Mouse (Mus musculus) midbrain, embryonic 11.5 days (tissue): ENCODE results near the gene Kctd2. TPM values are rescaled to one million over a fixed set of nuclear protein-coding genes. Genes with fewer than 3 reads are reported as not detected.

Experiments
- ATAC-seq: fragments of 200-750 bp; cut with Nextera tagmentation; 2 replicates; pipeline ENCODE4 v1.8.0; 2017; ENCODE audit warnings: moderate TSS enrichment, moderate library complexity; ENCODE audit not compliant: low FRiP score
- DNase-seq: peaks from one replicate; pipeline ENCODE4 v3.0.0; 2015; ENCODE audit warnings: low spot score; ENCODE audit errors: missing footprints
- H3K27ac ChIP-seq: fragments of 300-500 bp; sonication (generic); 2 replicates; pipeline ENCODE4 v1.5.1; 2014; ENCODE audit warnings: low read depth, low read length
- H3K27me3 ChIP-seq: fragments of 300-500 bp; sonication (generic); 2 replicates; pipeline ENCODE4 v1.6.1; 2014; ENCODE audit warnings: mild to moderate bottlenecking, low read length, moderate library complexity, mixed read lengths; ENCODE audit not compliant: control insufficient read depth, insufficient read depth
- H3K36me3 ChIP-seq: fragments of 300-500 bp; sonication (generic); 2 replicates; pipeline ENCODE4 v1.6.1; 2014; ENCODE audit warnings: mild to moderate bottlenecking, low read length, moderate library complexity, mixed read lengths; ENCODE audit not compliant: control insufficient read depth, insufficient read depth
- H3K4me1 ChIP-seq: fragments of 300-500 bp; sonication (generic); 2 replicates; pipeline ENCODE4 v1.6.1; 2014; ENCODE audit warnings: low read length; ENCODE audit not compliant: control insufficient read depth, insufficient read depth
- H3K4me2 ChIP-seq: fragments of 300-500 bp; sonication (generic); 2 replicates; pipeline ENCODE4 v1.6.1; 2014; ENCODE audit warnings: mild to moderate bottlenecking, moderate library complexity
- H3K4me3 ChIP-seq: fragments of 300-500 bp; sonication (generic); 2 replicates; pipeline ENCODE4 v1.5.1; 2014; ENCODE audit warnings: low read depth, low read length
- H3K9ac ChIP-seq: fragments of 300-500 bp; sonication (generic); 2 replicates; pipeline ENCODE4 v1.6.1; 2014; ENCODE audit warnings: low read length
- H3K9me3 ChIP-seq: fragments of 300-500 bp; sonication (generic); 2 replicates; pipeline ENCODE4 v1.6.1; 2016; ENCODE audit warnings: low read length; ENCODE audit not compliant: control insufficient read depth
- WGBS: fragments of 180-500 bp; shearing (Covaris S2); extraction: QIAGEN DNeasy Blood & Tissue Kit; methylation state at CpG from one replicate; pipeline ENCODE4 v1.1.7; 2014; 5-methylcytosine and 5-hydroxymethylcytosine counted together
- polyA plus RNA-seq: library from polyadenylated mRNA; unstranded; fragments of >200 nt; fragmentation: Nextera tagmentation; extraction: Ambion mirVana; gene quantifications from 2 replicates; pipeline ENCODE4 v1.2.1, GENCODE M21; 2014

The Kctd2 gene
- polyA plus RNA-seq, 1 experiment from 2014 or later = 24.0 TPM

DNA sequence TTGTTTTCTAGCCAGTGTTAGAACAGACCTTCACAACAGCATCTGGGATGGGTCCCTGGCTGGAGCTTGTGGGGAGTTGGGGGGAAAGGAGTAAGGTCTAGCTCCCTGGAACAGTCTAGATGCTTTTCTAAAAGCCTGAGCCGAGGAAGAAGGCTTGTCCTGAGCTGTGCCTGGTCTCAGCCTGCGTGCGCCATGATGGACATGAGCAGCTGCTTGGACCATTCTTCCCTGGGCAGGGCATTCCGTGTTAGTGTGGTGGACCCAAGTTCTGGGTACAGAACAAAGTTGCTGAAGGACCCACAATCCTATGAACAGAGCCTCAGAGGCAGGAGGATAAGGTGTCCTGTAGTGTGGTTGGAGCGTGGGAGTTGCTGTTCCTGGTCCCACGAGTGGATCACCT is 10.6 kb downstream of the Kctd2 start:
- H3K4me2 ChIP-seq = no peak overlapping the region
- WGBS = 93% methylated on average over 6 of the region's 6 CpGs
- H3K27ac ChIP-seq = no peak overlapping the region
- H3K27me3 ChIP-seq = no peaks in the 10 kb centered on the region
- H3K36me3 ChIP-seq = peaks cover 8% of the 10 kb centered on the region; the same call in 1 of the 2 replicates
- H3K4me3 ChIP-seq = no peak overlapping the region
- ATAC-seq = no peak
- no peaks in the 10 kb centered on the region for H3K9me3 ChIP-seq
- DNase-seq = no peak
- peaks cover 8% of the 10 kb centered on the region for H3K4me1 ChIP-seq
- no peak overlapping the region for H3K9ac ChIP-seq

DNA sequence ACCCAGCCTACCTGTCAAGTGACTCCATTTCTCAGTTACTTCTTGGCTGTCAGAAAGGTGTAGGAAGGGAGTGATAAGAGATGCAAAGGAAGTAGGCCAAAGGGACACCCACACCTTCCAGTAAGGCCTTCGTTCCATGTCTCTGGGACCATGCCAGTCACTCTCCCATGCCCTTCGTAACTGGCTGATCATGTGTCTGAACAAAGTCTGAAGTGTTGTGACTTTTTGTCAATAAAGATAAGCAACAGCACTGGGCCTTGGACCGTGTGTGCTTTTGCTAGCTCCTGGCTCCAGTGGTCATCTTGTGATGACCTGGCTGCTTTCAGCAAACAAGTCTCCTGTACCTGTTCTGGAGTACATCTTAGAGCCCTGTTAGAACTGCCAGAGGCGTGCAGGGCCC is 12.9 kb downstream of the Kctd2 start:
- ATAC-seq (no peak), DNase-seq (no peak)
- H3K9me3 ChIP-seq = no peaks in the 10 kb centered on the region
- H3K4me2 ChIP-seq = no peak overlapping the region
- H3K4me3 ChIP-seq = no peak overlapping the region
- no peak overlapping the region for H3K27ac ChIP-seq
- WGBS = 84% methylated on average over 4 of the region's 4 CpGs
- H3K27me3 ChIP-seq = no peaks in the 10 kb centered on the region
- peaks cover 5% of the 10 kb centered on the region; the same call in 1 of the 2 replicates for H3K36me3 ChIP-seq
- no peak overlapping the region for H3K9ac ChIP-seq
- peaks cover 13% of the 10 kb centered on the region for H3K4me1 ChIP-seq

DNA sequence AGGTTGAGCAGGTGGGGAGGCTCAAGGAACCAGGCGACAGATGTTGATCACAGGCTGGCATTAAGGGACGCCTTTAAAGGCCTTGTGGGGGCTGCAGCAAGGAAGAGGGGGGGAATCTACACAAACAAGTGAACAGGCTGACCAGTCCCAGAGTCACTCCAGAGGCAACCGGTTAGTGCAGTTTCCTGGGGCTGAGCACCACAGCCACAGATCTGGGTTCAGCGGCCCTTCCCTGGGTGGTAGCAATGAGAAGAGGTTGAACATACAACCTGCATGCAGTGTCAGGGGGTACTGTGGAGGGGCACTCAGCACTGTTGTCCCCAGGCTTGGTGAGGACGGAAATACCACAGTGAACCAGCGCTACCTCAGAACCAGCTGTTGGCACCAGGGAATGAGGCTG is 13.4 kb downstream of the Kctd2 start:
- Histone ChIP-seq H3K4me1 (peaks cover 10% of the 10 kb centered on the region), H3K9me3 (no peaks in the 10 kb centered on the region), H3K4me2 (no peak overlapping the region), H3K27ac (no peak overlapping the region), H3K27me3 (no peaks in the 10 kb centered on the region), H3K36me3 (peaks cover 5% of the 10 kb centered on the region; the same call in 1 of the 2 replicates), H3K4me3 (no peak overlapping the region), H3K9ac (no peak overlapping the region)
- WGBS = 85% methylated on average over 6 of the region's 6 CpGs
- DNase-seq (no peak), ATAC-seq (no peak)

DNA sequence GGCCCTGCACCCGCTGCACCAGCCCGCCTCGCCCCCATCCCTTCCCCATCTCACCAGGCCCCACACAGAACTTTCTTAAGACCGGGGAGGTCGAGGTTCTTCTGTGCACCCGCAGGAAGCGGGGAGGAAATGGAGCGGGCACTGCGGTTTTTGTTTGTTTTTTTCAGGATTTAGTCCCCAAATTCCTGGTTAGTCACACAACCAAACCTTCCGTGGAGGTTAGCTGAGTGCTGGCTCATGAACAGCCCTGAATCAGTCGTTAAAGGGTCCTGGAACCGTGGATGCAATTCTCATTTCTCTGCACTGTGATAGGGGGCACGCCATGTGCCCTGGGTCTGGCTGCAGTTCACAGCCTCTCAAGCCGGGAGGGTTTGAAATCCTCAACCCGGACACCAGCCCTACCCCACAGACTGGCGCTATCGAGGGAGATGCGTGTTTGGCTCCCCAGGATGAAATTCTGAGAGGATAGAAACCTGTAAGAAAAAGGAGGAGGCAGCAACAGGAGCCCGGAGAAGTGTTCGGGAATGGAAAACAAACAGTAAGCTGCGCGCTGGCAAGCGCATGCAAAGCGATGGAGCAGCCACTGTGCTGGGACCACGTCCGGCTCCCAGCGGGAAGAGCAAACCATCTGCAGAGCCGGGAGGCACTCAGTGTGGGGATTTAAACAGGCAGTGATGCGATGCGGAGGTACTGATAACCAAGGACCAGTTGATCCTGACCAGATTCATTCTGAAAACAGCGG is 15.8 kb downstream of the Kctd2 start:
- Histone ChIP-seq H3K9ac (peak overlapping the region; percentile 59), H3K4me1 (peaks cover 10% of the 10 kb centered on the region), H3K9me3 (no peaks in the 10 kb centered on the region), H3K4me2 (peak overlapping the region; percentile 55), H3K27me3 (no peaks in the 10 kb centered on the region), H3K27ac (no peak overlapping the region), H3K4me3 (peak overlapping the region; percentile 24), H3K36me3 (no peaks in the 10 kb centered on the region; the same call in 1 of the 2 replicates)
- ATAC-seq (peak; percentile 67), DNase-seq (peak; percentile 95)
- 5% methylated on average over 31 of the region's 31 CpGs for WGBS

DNA sequence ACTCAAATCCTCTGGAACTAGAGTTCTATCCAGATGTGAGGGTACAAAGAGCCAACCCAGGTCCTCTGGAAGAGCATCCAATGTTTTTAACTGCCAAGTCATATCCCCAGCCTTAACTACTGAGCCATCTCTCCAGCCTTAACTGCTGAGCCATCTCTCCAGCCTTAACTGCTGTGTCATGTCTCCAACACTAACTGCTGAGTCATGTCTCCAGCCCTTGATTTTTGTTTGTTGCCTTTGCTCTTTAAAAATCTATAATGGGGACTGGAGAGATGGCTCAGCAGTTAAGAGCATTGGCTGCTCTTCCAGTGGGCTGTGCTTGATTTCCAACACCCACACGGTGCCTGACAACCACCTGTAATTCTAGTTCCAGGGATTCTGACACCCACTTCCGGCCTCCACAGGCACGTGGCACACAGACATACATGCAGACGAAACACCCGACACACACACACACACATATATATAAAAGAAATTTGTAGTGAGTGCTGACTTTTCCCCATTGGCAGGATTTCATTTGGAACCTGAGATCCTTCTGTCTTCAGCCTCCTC is 17.7 kb downstream of the Kctd2 start:
- Histone ChIP-seq H3K9ac (no peak overlapping the region), H3K36me3 (no peaks in the 10 kb centered on the region; the same call in 1 of the 2 replicates), H3K4me2 (no peak overlapping the region), H3K27ac (no peak overlapping the region), H3K4me1 (peaks cover 10% of the 10 kb centered on the region), H3K9me3 (no peaks in the 10 kb centered on the region), H3K27me3 (no peaks in the 10 kb centered on the region), H3K4me3 (no peak overlapping the region)
- 89% methylated on average over 5 of the region's 5 CpGs for WGBS
- ATAC-seq (no peak), DNase-seq (no peak)

DNA sequence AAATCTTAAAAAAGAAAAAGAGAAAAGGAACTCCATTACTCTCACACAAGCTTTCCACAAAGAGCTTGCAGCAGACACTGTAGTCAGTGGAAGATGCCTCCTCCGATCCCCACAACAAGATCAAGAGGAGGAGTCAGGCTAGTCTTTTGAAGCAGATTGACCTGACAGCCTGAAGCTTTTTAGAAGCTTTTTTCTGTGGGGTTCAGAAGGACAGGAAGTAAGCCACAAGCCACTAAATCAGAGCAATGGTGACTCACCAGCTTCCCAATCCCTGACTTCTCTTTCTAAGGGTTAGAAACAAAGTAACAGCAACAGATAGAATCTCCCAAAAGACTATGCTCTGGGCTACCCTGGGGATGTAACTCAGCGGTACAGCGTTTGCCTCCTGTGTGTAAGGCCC is 19.4 kb downstream of the Kctd2 start:
- DNase-seq (no peak), ATAC-seq (no peak)
- H3K9ac ChIP-seq = no peak overlapping the region
- no peaks in the 10 kb centered on the region for H3K9me3 ChIP-seq
- H3K27ac ChIP-seq = no peak overlapping the region
- H3K4me1 ChIP-seq = peaks cover 10% of the 10 kb centered on the region
- H3K4me2 ChIP-seq = no peak overlapping the region
- WGBS = 90% methylated on average over 3 of the region's 3 CpGs
- no peaks in the 10 kb centered on the region for H3K36me3 ChIP-seq
- H3K27me3 ChIP-seq = no peaks in the 10 kb centered on the region
- H3K4me3 ChIP-seq = no peak overlapping the region

DNA sequence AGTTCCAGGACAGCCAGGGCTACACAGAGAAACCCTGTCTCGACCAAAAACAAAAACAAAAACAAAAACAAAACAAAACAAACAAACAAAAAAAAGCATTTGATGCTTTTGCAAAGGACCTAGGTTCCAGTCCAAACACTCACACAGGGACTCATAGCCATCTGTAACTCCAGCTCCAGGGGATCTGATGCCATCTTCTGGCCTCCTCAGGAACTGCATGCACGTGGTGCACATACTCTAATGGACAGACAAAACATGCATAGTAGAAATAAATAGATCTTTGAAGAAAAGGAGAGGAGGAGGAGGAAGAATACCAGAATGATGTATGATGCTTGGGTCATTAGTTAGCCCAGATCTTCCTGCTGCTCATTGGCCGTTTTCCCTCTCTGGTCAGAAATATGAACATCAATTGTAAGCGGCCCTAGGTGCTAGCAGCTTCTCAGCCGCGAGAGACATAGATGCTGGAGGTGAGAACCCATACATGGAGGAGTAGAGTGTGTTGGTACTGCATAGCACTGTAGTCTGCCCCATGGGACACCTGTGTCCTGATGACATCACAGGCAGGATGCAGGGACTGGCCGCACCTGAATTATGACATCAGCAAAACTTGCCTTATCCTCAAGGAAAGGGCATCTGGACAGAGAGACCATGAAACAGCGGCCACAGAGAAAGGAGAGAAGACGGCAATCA is 20.1 kb downstream of the Kctd2 start, which contains the start of gene Trim80:
TSS of gene Trim80 (plus strand) at position 640 of the 690 bp plus-strand sequence.
- Histone ChIP-seq H3K4me1 (peaks cover 10% of the 10 kb centered on the region), H3K36me3 (no peaks in the 10 kb centered on the region), H3K27me3 (no peaks in the 10 kb centered on the region), H3K4me2 (no peak within 1 kb of the TSS), H3K9me3 (no peaks in the 10 kb centered on the region), H3K27ac (no peak within 1 kb of the TSS), H3K4me3 (no peak within 1 kb of the TSS), H3K9ac (no peak within 1 kb of the TSS)
- WGBS = 88% methylated on average over 9 of the region's 9 CpGs
- DNase-seq = no peak
- ATAC-seq = no peak

DNA sequence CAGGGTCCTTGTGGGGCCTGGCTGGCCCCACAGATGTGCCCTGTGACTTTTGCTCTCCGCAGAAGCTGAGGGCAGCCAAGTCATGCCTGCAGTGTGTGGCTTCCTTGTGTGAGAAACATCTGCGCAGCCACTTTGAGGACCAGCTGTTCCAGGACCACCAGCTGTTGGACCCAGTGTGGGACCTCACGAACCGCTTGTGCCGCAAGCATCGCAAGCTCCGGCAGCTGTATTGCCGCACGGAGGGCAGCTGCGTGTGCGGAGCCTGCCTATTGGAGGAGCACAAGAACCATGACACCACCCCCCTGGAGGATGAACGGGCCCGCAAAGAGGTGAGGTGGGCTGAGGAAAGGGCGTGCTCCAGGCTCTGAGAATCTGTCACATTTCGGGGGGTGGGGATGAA is 21.5 kb downstream of the Kctd2 start:
- WGBS = 58% methylated on average over 15 of the region's 15 CpGs
- ATAC-seq = no peak
- Histone ChIP-seq H3K4me2 (no peak overlapping the region), H3K9ac (no peak overlapping the region), H3K36me3 (no peaks in the 10 kb centered on the region), H3K4me3 (no peak overlapping the region), H3K27ac (no peak overlapping the region), H3K9me3 (no peaks in the 10 kb centered on the region), H3K27me3 (no peaks in the 10 kb centered on the region), H3K4me1 (no peaks in the 10 kb centered on the region)
- DNase-seq = peak; percentile 82

DNA sequence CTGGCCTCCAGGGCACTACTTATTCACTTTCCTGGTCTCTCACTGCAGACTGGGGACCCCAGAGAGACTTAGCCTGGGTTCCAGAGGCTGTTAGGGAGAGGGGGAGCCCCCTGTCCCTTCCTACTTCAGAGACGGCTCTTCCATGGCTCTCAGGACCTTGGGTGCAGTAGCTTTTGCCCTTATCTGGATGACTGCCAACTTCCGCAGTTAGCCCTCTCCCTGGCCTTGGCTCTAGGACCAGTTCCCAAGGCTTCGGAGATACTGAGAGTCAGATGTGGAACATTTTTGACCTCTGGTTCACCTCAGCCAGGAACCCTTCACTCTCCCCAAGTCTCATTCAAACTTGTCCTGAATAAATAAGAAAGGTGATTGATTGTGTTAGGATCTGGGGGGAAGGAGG is 27.0 kb downstream of the Kctd2 start:
- H3K9me3 ChIP-seq = no peaks in the 10 kb centered on the region
- 95% methylated on average over 3 of the region's 3 CpGs for WGBS
- H3K27ac ChIP-seq = no peak overlapping the region
- no peak overlapping the region for H3K9ac ChIP-seq
- H3K36me3 ChIP-seq = no peaks in the 10 kb centered on the region
- H3K4me3 ChIP-seq = no peak overlapping the region
- ATAC-seq (no peak), DNase-seq (no peak)
- no peaks in the 10 kb centered on the region for H3K4me1 ChIP-seq
- no peaks in the 10 kb centered on the region for H3K27me3 ChIP-seq
- H3K4me2 ChIP-seq = no peak overlapping the region
